Mouse (Mus musculus) intestine, embryonic 16.5 days (tissue): ENCODE data around the gene Pskh1. TPM values are rescaled to one million over a fixed set of nuclear protein-coding genes. Genes with fewer than 3 reads are reported as not detected.

Experiments used
- ATAC-seq: fragments of 200-750 bp; cut with Nextera tagmentation; 2 replicates; pipeline ENCODE4 v1.8.0; 2017; ENCODE audit warnings: moderate TSS enrichment, moderate library complexity
- H3K27ac ChIP-seq: fragments of 300-500 bp; sonication (generic); 2 replicates; pipeline ENCODE4 v1.5.1; 2014; ENCODE audit warnings: mild to moderate bottlenecking, low read length
- H3K27me3 ChIP-seq: fragments of 300-500 bp; sonication (generic); replicated peaks from 2 replicates; pipeline ENCODE4 v1.6.1; 2014; ENCODE audit warnings: low read length, control low read depth, mixed read lengths; ENCODE audit not compliant: control insufficient read depth, insufficient read depth
- H3K36me3 ChIP-seq: fragments of 300-500 bp; sonication (generic); 2 replicates; pipeline ENCODE4 v1.6.1; 2014; ENCODE audit warnings: low read length, control low read depth; ENCODE audit not compliant: control insufficient read depth, insufficient read depth
- H3K4me1 ChIP-seq: fragments of 300-500 bp; sonication (generic); 2 replicates; pipeline ENCODE4 v1.6.1; 2014; ENCODE audit warnings: low read length, control low read depth, mixed read lengths; ENCODE audit not compliant: control insufficient read depth, insufficient read depth
- H3K4me2 ChIP-seq: fragments of 300-500 bp; sonication (generic); 2 replicates; pipeline ENCODE4 v1.6.1; 2014; ENCODE audit warnings: low read depth, low read length, control low read depth
- H3K4me3 ChIP-seq: fragments of 300-500 bp; sonication (generic); 2 replicates; pipeline ENCODE4 v1.5.1; 2014; ENCODE audit warnings: mild to moderate bottlenecking, low read length
- H3K9ac ChIP-seq: fragments of 300-500 bp; sonication (generic); 2 replicates; pipeline ENCODE4 v1.6.1; 2014; ENCODE audit warnings: low read depth, low read length
- H3K9me3 ChIP-seq: fragments of 300-500 bp; sonication (generic); 2 replicates; pipeline ENCODE4 v1.6.1; 2016; ENCODE audit warnings: low read length, control low read depth; ENCODE audit not compliant: control insufficient read depth
- WGBS: fragments of 180-500 bp; shearing (Covaris S2); extraction: QIAGEN DNeasy Blood & Tissue Kit; methylation state at CpG from one replicate; pipeline ENCODE4 v1.1.7; 2014; 5-methylcytosine and 5-hydroxymethylcytosine counted together
- polyA plus RNA-seq: library from polyadenylated mRNA; unstranded; fragments of >200 nt; fragmentation: Nextera tagmentation; extraction: Ambion mirVana; gene quantifications from 2 replicates; pipeline ENCODE4 v1.2.1, GENCODE M21; 2015

The Pskh1 gene
- 25.6 and 26.6 TPM in 2 replicates for polyA plus RNA-seq

GRCm38 (mm10) chr8:105900180-105900940 is at the start of gene Pskh1:
TSS of gene Pskh1 (plus strand) at chr8:105900441.
- WGBS: under 1% methylated on average over 68 of the region's 68 CpGs
- no peaks in the 10 kb centered on the region for H3K36me3 ChIP-seq
- no peaks in the 10 kb centered on the region for H3K27me3 ChIP-seq
- peak within 1 kb of the TSS; percentile 82 for H3K4me2 ChIP-seq
- peaks cover 9% of the 10 kb centered on the region for H3K4me1 ChIP-seq
- ATAC-seq: peak; percentile 94
- peak within 1 kb of the TSS; percentile 96 for H3K4me3 ChIP-seq
- no peaks in the 10 kb centered on the region for H3K9me3 ChIP-seq
- peak within 1 kb of the TSS; percentile 99 for H3K9ac ChIP-seq
- peak within 1 kb of the TSS; percentile 89 for H3K27ac ChIP-seq

DNA sequence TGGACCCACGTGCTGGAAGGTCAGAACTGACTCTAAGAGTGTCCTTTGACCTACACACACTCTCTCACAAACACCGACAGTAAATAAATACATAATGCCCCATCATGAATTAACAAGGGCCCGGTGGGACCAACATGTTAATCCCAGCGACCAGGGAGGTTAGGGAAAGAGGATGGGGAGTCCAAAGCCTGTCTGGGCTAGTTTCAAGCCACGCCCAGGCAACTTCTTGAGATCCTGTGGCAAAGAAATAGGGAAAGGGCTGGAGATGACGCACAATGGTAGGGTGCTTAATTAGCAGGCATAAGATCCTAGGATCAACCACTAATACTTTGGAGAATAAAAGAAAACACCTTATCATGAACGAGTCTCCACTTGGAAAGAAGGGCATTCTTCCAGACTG is 49.6 kb upstream of the Pskh1 start:
- Histone ChIP-seq H3K9me3 (no peaks in the 10 kb centered on the region), H3K9ac (no peak overlapping the region), H3K4me2 (peak overlapping the region; percentile 43; the same call in 1 of the 2 replicates), H3K4me1 (peaks cover 8% of the 10 kb centered on the region), H3K27me3 (no peaks in the 10 kb centered on the region), H3K36me3 (peaks cover 11% of the 10 kb centered on the region), H3K27ac (no peak overlapping the region), H3K4me3 (no peak overlapping the region)
- WGBS: 74% methylated on average over 7 of the region's 7 CpGs
- no peak for ATAC-seq

- peak; percentile 74 for ATAC-seq
Measured at GRCm38 (mm10) chr8:105851651-105852143, 48.5 kb upstream of the Pskh1 start.

DNA sequence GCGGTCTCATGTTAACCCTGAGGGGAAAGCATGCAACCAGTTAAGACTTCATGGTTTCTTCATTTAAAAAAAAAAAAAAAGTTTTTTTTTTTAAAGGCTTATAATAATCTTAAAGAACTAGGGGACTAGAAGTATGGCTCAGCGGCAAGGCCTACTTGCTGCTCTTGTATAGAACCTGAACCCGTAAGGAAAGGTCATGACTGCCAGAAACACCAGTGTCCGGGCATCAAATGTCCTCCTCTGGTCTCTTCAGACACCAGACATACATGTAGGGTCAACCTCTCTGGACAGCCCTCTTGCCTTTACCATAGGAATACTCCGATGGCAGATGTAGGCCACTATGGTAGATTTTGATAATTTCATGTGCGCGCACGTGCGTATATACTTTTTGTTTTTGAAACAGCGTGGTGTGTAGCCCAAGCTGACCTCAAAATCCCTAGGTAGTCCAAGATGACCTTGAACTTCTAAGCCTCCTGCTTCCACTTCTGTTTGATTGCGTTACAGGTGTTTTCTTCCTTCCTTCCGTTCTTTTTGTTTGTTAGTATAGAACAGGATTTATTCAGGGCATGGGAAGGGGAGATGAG is 48.0 kb upstream of the Pskh1 start:
- Histone ChIP-seq H3K27ac (no peak overlapping the region), H3K4me2 (no peak overlapping the region), H3K36me3 (peaks cover 6% of the 10 kb centered on the region), H3K9ac (no peak overlapping the region), H3K27me3 (no peaks in the 10 kb centered on the region), H3K4me1 (peaks cover 18% of the 10 kb centered on the region), H3K4me3 (peak overlapping the region; percentile 79), H3K9me3 (no peaks in the 10 kb centered on the region)
- no peak for ATAC-seq
- whole genome bisulfite sequencing: 77% methylated on average over 12 of the region's 12 CpGs

More at GRCm38 (mm10) chr8:105851651-105852143, 48.5 kb upstream of the Pskh1 start:
- Histone ChIP-seq H3K27me3 (no peaks in the 10 kb centered on the region), H3K4me3 (peak overlapping the region; percentile 79), H3K9me3 (no peaks in the 10 kb centered on the region), H3K36me3 (peaks cover 8% of the 10 kb centered on the region), H3K4me2 (peak overlapping the region; percentile 61), H3K4me1 (peaks cover 14% of the 10 kb centered on the region), H3K9ac (peak overlapping the region; percentile 84), H3K27ac (peak overlapping the region; percentile 39)
- under 1% methylated on average over 34 of the region's 34 CpGs for WGBS

DNA sequence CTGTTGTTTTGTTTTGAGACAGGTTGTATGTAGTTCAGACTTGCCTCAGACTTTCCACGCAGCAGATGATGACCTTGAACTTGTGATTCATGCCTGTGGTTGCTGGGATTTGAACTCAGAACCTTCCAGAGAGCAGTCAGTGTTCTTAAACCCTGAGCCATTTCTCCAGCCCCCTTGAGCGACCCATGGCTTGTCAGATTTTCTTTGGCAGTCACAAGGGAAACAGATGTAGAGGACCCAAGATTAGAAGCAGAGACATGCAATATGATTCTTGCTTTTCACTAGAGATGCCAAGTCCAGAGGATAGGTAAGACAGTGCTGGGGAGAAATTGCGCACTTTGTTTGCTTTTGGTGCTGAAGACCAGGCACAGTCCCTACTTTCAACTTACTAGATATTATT is 47.1 kb upstream of the Pskh1 start, which contains the start of gene Cenpt:
TSS of gene Cenpt (minus strand) at position 101 of the 400 bp plus-strand sequence.
- peaks cover 27% of the 10 kb centered on the region for H3K4me1 ChIP-seq
- H3K4me3 ChIP-seq: no peak within 1 kb of the TSS
- no peak for ATAC-seq
- H3K9me3 ChIP-seq: no peaks in the 10 kb centered on the region
- H3K36me3 ChIP-seq: peaks cover 6% of the 10 kb centered on the region
- H3K9ac ChIP-seq: no peak within 1 kb of the TSS
- H3K4me2 ChIP-seq: no peak within 1 kb of the TSS
- 89% methylated on average over 3 of the region's 3 CpGs for WGBS
- no peak within 1 kb of the TSS for H3K27ac ChIP-seq
- no peaks in the 10 kb centered on the region for H3K27me3 ChIP-seq

- no peaks in the 10 kb centered on the region for H3K27me3 ChIP-seq
- peak overlapping the region; percentile 84 for H3K4me3 ChIP-seq
- H3K9me3 ChIP-seq: no peaks in the 10 kb centered on the region
- no peaks in the 10 kb centered on the region for H3K36me3 ChIP-seq
- H3K4me1 ChIP-seq: peaks cover 29% of the 10 kb centered on the region
- H3K27ac ChIP-seq: no peak overlapping the region
- peak overlapping the region; percentile 37; the same call in 1 of the 2 replicates for H3K4me2 ChIP-seq
- WGBS: 24% methylated on average over 8 of the region's 8 CpGs
- peak overlapping the region; percentile 87 for H3K9ac ChIP-seq
- ATAC-seq: no peak
Measured at GRCm38 (mm10) chr8:105854303-105854702, 45.9 kb upstream of the Pskh1 start.

GRCm38 (mm10) chr8:105854715-105855216 is 45.5 kb upstream of the Pskh1 start, which contains the start of gene Thap11:
TSS of gene Thap11 (plus strand) at chr8:105855132.
- no peaks in the 10 kb centered on the region for H3K27me3 ChIP-seq
- H3K4me2 ChIP-seq: peak within 1 kb of the TSS; percentile 67
- peak within 1 kb of the TSS; percentile 79 for H3K27ac ChIP-seq
- H3K4me3 ChIP-seq: peak within 1 kb of the TSS; percentile 84
- H3K9me3 ChIP-seq: no peaks in the 10 kb centered on the region
- ATAC-seq: peak; percentile 92
- peaks cover 33% of the 10 kb centered on the region for H3K4me1 ChIP-seq
- under 1% methylated on average over 43 of the region's 43 CpGs for WGBS
- peak within 1 kb of the TSS; percentile 87 for H3K9ac ChIP-seq
- no peaks in the 10 kb centered on the region for H3K36me3 ChIP-seq

DNA sequence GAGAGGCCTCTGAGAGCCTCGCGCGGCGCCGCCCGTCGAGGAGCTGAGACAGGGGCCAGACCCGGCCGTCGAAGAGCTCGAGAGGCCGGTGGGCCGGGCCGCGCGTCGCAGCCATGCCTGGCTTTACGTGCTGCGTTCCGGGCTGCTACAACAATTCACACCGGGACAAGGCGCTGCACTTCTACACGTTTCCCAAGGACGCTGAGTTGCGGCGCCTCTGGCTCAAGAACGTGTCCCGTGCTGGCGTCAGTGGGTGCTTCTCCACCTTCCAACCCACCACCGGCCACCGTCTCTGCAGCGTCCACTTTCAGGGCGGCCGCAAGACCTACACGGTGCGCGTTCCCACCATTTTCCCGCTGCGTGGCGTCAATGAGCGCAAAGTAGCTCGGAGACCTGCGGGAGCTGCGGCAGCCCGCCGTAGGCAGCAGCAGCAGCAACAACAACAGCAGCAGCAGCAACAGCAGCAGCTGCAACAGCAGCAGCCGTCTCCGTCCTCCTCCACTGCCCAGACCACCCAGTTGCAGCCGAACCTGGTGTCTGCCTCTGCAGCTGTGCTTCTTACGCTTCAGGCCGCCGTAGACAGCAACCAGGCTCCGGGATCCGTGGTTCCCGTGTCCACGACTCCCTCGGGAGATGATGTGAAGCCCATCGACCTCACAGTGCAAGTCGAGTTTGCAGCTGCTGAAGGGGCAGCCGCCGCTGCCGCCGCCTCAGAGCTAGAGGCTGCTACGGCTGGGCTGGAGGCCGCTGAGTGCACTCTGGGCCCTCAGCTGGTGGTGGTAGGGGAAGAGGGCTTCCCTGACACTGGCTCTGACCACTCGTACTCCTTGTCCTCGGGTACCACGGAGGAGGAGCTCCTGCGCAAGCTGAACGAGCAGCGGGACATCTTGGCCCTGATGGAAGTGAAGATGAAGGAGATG is 44.7 kb upstream of the Pskh1 start:
- ATAC-seq: peak; percentile 49
- Histone ChIP-seq H3K4me1 (peaks cover 32% of the 10 kb centered on the region), H3K27ac (peak overlapping the region; percentile 79), H3K4me3 (peak overlapping the region; percentile 84), H3K27me3 (no peaks in the 10 kb centered on the region), H3K9me3 (no peaks in the 10 kb centered on the region), H3K36me3 (no peaks in the 10 kb centered on the region), H3K4me2 (peak overlapping the region; percentile 67), H3K9ac (peak overlapping the region; percentile 87)
- under 1% methylated on average over 71 of the region's 71 CpGs for WGBS
